Mouse (Mus musculus) bone marrow macrophage, adult 2 months (primary cell): ENCODE measurements at regions not wholly inside any gene's neighbourhood (a gene's known extent, or its start where the extent isn't known, plus 50 kb on each side); places are given as distances from the start of the nearest gene placed in this dataset.
"Not testable (repeated sequence)": the region's sequence is repeated elsewhere in the genome, so short reads cannot be mapped to it uniquely, and the experiment has no call there.

Experiments used
- H3K27ac ChIP-seq: 2 replicates; pipeline ENCODE4 v1.5.1; 2012; ENCODE audit warnings: low read depth, low read length; ENCODE audit not compliant: insufficient read depth
- H3K4me1 ChIP-seq: 2 replicates; pipeline ENCODE4 v1.6.1; 2012; ENCODE audit warnings: low read length; ENCODE audit not compliant: control insufficient read depth, insufficient read depth
- H3K4me3 ChIP-seq: 2 replicates; pipeline ENCODE4 v1.5.1; 2012; ENCODE audit warnings: mild to moderate bottlenecking, low read length, moderate library complexity; ENCODE audit not compliant: insufficient read depth
- CTCF ChIP-seq: IDR thresholded peaks from 2 replicates; pipeline ENCODE4 v1.5.1; 2012; ENCODE audit warnings: low read depth, mild to moderate bottlenecking, low read length, moderate library complexity
- POLR2A ChIP-seq: IDR thresholded peaks from 2 replicates; pipeline ENCODE4 v1.6.1; 2012; ENCODE audit warnings: mild to moderate bottlenecking, low read depth, low read length, borderline replicate concordance

DNA sequence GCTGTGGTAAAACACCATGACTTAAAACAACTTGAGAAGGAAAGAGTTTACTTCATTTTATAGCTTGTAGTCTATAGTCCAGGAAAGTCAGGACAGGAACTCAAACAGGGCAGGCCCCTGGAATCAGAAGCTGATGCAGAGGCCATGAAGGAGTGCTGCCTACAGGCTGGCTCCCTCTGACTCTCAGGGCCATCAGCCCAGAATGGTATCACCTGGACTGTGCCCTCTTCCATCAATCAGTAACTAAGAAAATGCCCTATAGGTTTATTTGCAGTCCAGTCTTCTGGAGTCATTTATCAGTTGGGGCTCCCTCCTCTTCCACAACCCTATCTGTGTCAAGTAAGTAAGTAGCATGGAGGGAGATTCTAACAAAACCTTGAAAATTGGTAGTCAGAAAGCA is 466.4 kb upstream of the Ercc4 start:
- Histone ChIP-seq H3K4me1 (no peaks in the 10 kb centered on the region), H3K27ac (no peak overlapping the region), H3K4me3 (no peak overlapping the region)
- TF ChIP-seq POLR2A = no peak
- TF ChIP-seq CTCF = no peak

DNA sequence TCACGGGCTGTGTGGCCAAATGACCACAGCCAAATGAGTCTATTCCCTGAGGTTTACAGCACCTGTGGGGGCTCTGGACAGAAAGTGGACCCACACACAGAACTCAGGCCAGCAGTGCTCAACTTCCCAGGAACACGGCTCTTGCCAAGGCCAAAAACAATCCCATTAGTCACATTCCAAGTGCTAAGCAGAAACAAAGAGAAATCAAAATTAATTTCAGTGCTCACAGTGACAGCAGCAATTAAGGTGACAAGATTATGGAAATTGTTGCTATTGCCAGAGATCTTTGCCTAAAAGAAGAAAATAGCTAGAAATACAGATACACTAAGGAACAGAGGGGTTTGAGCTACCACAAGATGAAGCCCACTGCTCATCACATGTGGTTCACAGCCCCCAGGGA is 464.9 kb upstream of the Ercc4 start:
- H3K4me1 ChIP-seq = no peaks in the 10 kb centered on the region
- no peak overlapping the region for H3K27ac ChIP-seq
- no peak overlapping the region for H3K4me3 ChIP-seq
- TF ChIP-seq CTCF = no peak
- TF ChIP-seq POLR2A = no peak

DNA sequence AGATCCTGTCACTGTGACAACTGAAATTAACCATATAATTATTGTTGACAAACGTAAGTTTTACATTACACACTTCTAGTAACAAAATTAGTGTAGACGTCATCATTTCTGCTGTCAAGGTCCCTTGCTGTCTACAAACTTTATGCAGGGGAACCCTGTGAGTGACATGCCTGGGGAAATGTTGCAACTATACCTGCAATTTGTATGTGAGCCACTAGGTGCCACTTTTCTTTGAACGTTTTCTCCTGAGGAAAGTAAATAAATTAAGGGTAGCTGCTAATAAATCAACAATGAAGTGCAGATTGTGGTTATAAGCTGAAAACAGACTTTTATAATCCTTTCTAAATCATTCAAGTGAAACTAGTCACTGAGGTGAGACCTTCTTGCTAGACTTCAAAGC is 457.3 kb upstream of the Ercc4 start:
- Histone ChIP-seq H3K27ac (no peak overlapping the region), H3K4me1 (no peaks in the 10 kb centered on the region), H3K4me3 (no peak overlapping the region)
- TF ChIP-seq CTCF (no peak), POLR2A (no peak)

DNA sequence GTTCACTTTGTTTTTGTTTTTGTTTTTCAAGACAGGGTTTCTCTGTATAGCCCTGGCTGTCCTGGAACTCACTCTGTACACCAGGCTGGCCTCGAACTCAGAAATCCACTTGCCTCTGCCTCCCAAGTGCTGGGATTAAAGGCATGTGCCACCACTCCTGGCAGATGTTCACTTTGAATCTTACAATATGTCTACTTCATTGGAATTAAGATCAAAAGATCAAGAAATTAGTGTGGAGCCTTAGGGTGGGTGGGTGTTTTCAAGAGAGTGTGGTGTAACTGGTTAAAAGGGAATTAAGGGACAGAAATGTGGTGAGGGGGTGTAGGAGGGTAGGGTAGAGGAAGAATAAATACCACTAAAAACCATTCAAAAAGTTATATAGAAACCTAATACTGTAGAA is 435.8 kb upstream of the Ercc4 start:
- H3K4me1 ChIP-seq, H3K4me3 ChIP-seq, H3K27ac ChIP-seq: not testable (repeated sequence)

DNA sequence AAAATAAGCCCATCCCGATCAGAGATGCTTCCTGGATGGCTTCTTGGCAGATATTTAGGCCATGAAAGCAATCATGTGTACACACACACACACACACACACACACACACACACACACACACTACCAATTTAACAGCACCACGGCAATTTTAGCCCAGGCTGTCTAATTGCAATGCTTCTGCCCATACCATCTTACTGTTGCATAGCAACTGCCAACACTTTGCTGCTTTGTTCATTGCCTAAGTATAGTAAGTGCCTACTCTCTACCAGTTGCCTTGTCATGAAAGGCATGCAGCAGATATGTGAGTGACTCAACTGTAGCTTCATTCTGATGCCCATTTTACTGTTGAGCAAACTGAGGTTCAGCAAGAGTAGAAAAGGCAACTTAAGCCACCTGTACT is 428.0 kb upstream of the Ercc4 start:
- H3K4me3 ChIP-seq = no peak overlapping the region
- no peaks in the 10 kb centered on the region for H3K4me1 ChIP-seq
- no peak overlapping the region for H3K27ac ChIP-seq
- TF ChIP-seq CTCF (no peak), POLR2A (no peak)

DNA sequence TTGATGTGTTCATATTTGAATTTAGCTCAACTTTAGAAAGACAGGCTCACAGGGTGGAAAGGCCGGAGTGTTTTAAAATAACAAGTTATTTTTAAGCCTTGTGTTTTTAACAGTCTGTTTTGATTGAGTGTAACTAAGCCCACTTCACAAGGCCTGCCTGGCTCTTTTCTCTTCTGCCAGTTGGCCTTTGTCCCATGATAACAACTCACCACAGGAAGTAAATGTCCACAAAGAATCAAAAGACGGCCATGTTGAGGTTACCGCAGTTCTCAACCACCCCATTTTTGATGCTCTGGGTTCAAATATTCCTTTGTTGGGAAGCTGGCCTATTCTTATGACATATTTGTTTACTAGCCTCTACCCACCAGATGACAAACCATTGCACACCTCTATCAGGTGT is 423.7 kb upstream of the Ercc4 start:
- H3K4me3 ChIP-seq = no peak overlapping the region
- no peaks in the 10 kb centered on the region for H3K4me1 ChIP-seq
- TF ChIP-seq POLR2A (no peak), CTCF (no peak)
- H3K27ac ChIP-seq = no peak overlapping the region

DNA sequence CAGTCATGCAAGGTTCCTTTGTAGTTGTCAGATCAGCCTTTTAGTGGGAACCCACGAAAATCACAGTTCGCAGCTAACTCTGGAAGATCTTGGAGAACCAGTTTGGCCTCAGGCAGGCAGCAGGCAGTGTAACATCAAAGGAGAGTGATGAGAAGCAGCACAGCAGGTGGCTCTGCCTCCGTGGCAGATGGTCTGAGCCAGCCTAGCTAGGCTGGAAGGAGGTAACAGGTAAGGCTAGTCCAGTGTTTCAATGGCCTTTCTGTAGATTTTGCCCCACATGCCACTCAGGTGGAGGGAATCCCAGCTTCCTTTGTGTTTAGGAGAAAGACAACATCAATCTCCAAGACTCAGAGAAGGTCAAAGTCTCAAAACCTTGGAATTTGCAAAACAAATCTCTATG is 417.7 kb upstream of the Ercc4 start:
- Histone ChIP-seq H3K4me1 (no peaks in the 10 kb centered on the region), H3K27ac (no peak overlapping the region), H3K4me3 (no peak overlapping the region)
- TF ChIP-seq POLR2A (no peak), CTCF (no peak)

DNA sequence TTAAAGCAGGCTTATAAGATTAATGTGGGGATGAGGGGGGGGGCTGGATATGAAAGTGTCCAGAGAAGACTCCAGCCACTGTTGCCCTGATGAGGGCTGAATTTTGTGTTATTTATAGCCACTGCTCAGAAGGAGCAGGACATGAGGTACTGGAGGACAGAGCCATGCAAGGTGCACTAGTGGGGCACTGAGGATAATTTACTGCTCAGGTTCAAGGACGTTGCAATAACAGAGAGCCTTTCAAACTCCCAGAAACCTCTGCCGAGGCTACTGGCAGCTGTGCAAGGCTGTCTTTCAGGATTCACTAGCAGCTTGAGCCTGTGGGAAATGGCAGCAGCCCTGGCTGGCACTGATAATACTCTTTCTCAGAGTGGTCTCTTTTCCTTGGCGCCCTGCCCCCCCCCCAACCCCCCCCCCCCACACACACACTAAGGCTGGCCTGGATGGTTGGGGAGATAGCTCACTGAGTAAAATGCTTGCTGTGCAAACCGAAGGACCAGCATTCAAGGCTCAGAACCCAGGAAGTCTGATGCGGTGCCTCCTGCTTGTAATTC is 416.7 kb upstream of the Ercc4 start:
- H3K4me3 ChIP-seq = no peak overlapping the region
- no peaks in the 10 kb centered on the region for H3K4me1 ChIP-seq
- TF ChIP-seq POLR2A = no peak
- no peak for TF ChIP-seq CTCF
- no peak overlapping the region for H3K27ac ChIP-seq

DNA sequence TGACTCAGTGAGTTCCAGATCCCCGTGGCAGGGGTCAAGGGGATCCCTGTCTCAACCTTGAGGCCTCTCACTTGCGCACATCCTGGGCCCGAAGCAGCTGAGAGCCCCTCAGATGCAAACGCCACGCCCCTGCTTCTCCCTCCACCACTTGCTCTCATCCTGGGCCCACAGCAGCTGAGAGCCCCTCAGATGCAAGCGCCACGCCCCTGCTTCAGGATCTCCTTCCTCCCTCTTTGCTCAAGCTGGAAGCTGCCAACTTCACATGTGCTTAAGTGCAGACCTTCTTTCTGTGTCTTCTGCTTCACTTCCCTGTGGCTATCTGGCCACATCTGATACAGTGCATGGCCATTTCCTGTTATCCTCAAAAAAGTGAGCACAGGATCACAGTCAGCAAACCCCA is 416.1 kb upstream of the Ercc4 start:
- Histone ChIP-seq H3K27ac (no peak overlapping the region), H3K4me3 (no peak overlapping the region), H3K4me1 (no peaks in the 10 kb centered on the region)
- TF ChIP-seq POLR2A = no peak

DNA sequence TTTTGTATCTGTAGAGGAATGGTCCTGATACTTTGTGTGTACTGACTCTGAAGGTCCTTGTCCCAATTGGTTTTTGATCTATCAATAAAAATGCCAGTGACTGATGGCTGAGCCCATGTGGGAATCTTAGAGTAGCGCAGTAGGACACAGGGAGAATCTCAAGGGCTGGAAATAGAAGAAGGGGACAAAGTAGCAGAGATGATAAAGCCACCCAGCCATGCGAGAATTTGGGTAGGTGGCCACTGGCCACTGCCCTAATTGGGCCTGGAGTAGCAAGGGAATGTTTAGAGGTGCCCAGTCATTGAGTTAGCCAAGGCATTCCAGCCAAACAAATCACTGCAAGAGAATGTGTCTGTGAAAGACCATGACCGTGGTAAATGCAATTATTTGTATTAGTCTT is 414.8 kb upstream of the Ercc4 start:
- no peak overlapping the region for H3K4me3 ChIP-seq
- no peak overlapping the region for H3K27ac ChIP-seq
- TF ChIP-seq POLR2A (no peak), CTCF (no peak)
- no peaks in the 10 kb centered on the region for H3K4me1 ChIP-seq

DNA sequence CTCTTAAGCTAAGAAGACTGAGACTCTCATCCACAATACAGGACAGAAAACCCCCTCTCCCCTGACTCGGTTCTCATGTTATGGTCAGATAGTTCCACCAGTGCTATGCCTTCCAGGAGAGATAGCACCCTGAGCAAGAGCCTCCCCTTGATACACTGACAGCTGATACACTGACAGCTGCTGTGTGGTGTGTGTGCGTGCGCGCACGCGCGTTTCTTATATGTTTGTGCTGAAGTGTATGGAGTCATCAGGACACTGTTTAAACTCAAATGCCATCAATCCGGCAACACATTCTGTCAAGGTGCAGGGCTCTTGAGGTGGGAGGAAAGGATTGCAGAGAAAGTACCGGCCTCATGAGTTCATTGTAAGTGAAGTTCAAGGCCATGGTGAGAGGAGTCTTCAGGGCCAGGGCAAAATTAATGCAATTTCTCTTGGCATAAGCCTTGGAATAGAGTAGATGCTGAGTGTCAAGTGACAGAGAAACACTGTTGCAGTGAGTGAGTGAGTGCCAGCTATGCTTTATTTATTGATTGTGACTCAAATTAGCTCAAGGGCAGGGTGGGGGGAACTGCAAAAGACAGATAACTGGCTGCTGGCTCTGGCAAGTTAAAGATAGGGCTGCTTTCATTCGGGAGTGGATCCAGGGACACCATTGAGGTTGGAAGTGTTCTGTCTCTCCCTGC is 412.4 kb upstream of the Ercc4 start:
- TF ChIP-seq POLR2A (no peak), CTCF (no peak)
- Histone ChIP-seq H3K4me1 (no peaks in the 10 kb centered on the region), H3K27ac (no peak overlapping the region), H3K4me3 (no peak overlapping the region)
